Comparison of ENCODE assay signal across 23 mouse cellular contexts in genomic region chr7:78927266-78927665, GRCm38 (mm10). TPM values are rescaled to one million over a fixed set of nuclear protein-coding genes. Genes with fewer than 3 reads are reported as not detected.
"Had no signal": no experiment of that assay in that cellular context is flagged by ENCODE, and none has a peak within 500 bp of the region (broad histone marks: within the 10 kb centered on the region; RNA-seq: fewer than 3 reads in every experiment).

No protein-coding gene starts in this region.

- H3K4me2 ChIP-seq: limb, embryonic 13.5 days; midbrain, embryonic 13.5 days; neural tube, embryonic 13.5 days; stomach, embryonic 15.5 days had no signal

- H3K27me3 ChIP-seq: limb, embryonic 13.5 days; midbrain, embryonic 13.5 days; neural tube, embryonic 13.5 days; stomach, embryonic 15.5 days had no signal

- DNase-seq: kidney, adult 18-20 months; kidney, adult 9 months; kidney, postnatal 25 days; layer of hippocampus, adult 9-11 months; lung, adult 2 months; lung, postnatal 14 days; lung, postnatal 4 days; retina, postnatal 1 day; right cerebral cortex, postnatal 25 days; spleen, adult 18-20 months; thymus, postnatal 25 days had no signal

- H3K9ac ChIP-seq: limb, embryonic 13.5 days; midbrain, embryonic 13.5 days; neural tube, embryonic 13.5 days; stomach, embryonic 15.5 days had no signal

- H3K9me3 ChIP-seq: limb, embryonic 10.5 days; limb, embryonic 13.5 days; midbrain, embryonic 10.5 days; midbrain, embryonic 13.5 days; neural tube, embryonic 13.5 days; stomach, embryonic 15.5 days had no signal

- H3K4me1 ChIP-seq: limb, embryonic 10.5 days; midbrain, embryonic 13.5 days; neural tube, embryonic 13.5 days; stomach, embryonic 15.5 days had no signal

- H3K36me3 ChIP-seq: limb, embryonic 10.5 days; limb, embryonic 13.5 days; midbrain, embryonic 10.5 days; midbrain, embryonic 13.5 days; neural tube, embryonic 13.5 days; stomach, embryonic 15.5 days had no signal

- H3K27ac ChIP-seq: kidney, postnatal 0 days; layer of hippocampus, adult 2 months; left cerebral cortex, adult 2 months; limb, embryonic 10.5 days; limb, embryonic 13.5 days; midbrain, embryonic 10.5 days; midbrain, embryonic 13.5 days; neural tube, embryonic 13.5 days; stomach, embryonic 15.5 days had no signal

- ATAC-seq: intestine, embryonic 16.5 days; midbrain, embryonic 13.5 days; midbrain, embryonic 16.5 days had no signal

- H3K4me3 ChIP-seq: layer of hippocampus, adult 2 months; left cerebral cortex, adult 2 months; limb, embryonic 10.5 days; limb, embryonic 13.5 days; midbrain, embryonic 10.5 days; midbrain, embryonic 13.5 days; myocyte; neural tube, embryonic 13.5 days; stomach, embryonic 15.5 days had no signal

RNA-seq across cellular contexts. Expression of gene Isg20, which starts 14.0 kb away (rescaled TPM):
- polyA plus RNA-seq: neural tube, embryonic 13.5 days had no signal
